27 mouse cellular contexts compared by ENCODE assay signal in genomic region chr19:28163195-28163594, GRCm38 (mm10).
"Had no signal": no experiment of that assay in that cellular context is flagged by ENCODE, and none has a peak within 500 bp of the region (broad histone marks: within the 10 kb centered on the region; RNA-seq: fewer than 3 reads in every experiment).

No protein-coding gene starts in this region.

- H3K27me3 ChIP-seq: embryonic facial prominence, embryonic 12.5 days; embryonic facial prominence, embryonic 13.5 days; embryonic facial prominence, embryonic 15.5 days; forebrain, embryonic 13.5 days; forebrain, embryonic 15.5 days had no signal

- H3K36me3 ChIP-seq: embryonic facial prominence, embryonic 10.5 days; embryonic facial prominence, embryonic 12.5 days; embryonic facial prominence, embryonic 13.5 days; embryonic facial prominence, embryonic 15.5 days; forebrain, embryonic 10.5 days; forebrain, embryonic 12.5 days; forebrain, embryonic 15.5 days; heart, embryonic 10.5 days had no signal

- DNase-seq: cerebellum, adult 9-10 months; cerebellum, adult 9-11 months; cerebellum, postnatal 10 days; cerebellum, postnatal 14 days; cerebellum, postnatal 25 days; cerebellum, postnatal 36 days; embryo, embryonic 11 days; forebrain, postnatal 0 days; gastrocnemius, adult 2 months; gastrocnemius, postnatal 10 days; gastrocnemius, postnatal 25 days; gastrocnemius, postnatal 36 days; heart, adult 11 months; heart, adult 18-20 months; heart, adult 2 months had no signal

- H3K4me3 ChIP-seq: embryonic facial prominence, embryonic 10.5 days; embryonic facial prominence, embryonic 12.5 days; embryonic facial prominence, embryonic 13.5 days; embryonic facial prominence, embryonic 15.5 days; erythroblast, embryonic 14.5 days; forebrain, embryonic 10.5 days; forebrain, embryonic 12.5 days; forebrain, embryonic 13.5 days; forebrain, embryonic 15.5 days; gastrocnemius, adult 2 months; heart, adult 2 months; heart, embryonic 10.5 days had no signal

- H3K27ac ChIP-seq: embryonic facial prominence, embryonic 10.5 days; embryonic facial prominence, embryonic 12.5 days; embryonic facial prominence, embryonic 13.5 days; embryonic facial prominence, embryonic 15.5 days; forebrain, embryonic 10.5 days; forebrain, embryonic 12.5 days; forebrain, embryonic 13.5 days; forebrain, embryonic 15.5 days; gastrocnemius, adult 2 months; heart, adult 2 months; heart, embryonic 10.5 days had no signal

- H3K4me1 ChIP-seq: embryonic facial prominence, embryonic 12.5 days; embryonic facial prominence, embryonic 13.5 days; heart, embryonic 10.5 days had no signal

- ATAC-seq: forebrain, embryonic 13.5 days; forebrain, embryonic 14.5 days; forebrain, embryonic 15.5 days; forebrain, embryonic 16.5 days; forebrain, postnatal 0 days had no signal
